Mouse (Mus musculus) layer of hippocampus, postnatal 14 days (tissue): Measurements from ENCODE around the gene Gm13941. TPM values are rescaled to one million over a fixed set of nuclear protein-coding genes. Genes with fewer than 3 reads are reported as not detected.

Experiments used
- DNase-seq, 2 experiments: peaks; one replicate each; pipeline ENCODE4 v3.0.0; 2021 to 2022; ENCODE audit warnings: low spot score in 2 of 2, mixed read lengths in 1 of 2
- long read RNA-seq, 2 experiments: library from polyadenylated mRNA; stranded (forward); transcript quantifications; one replicate each; pipeline ENCODE4 v2.0.0; 2021
- total RNA-seq, 2 experiments: library from RNA; stranded (reverse); gene quantifications; 2 replicates each; pipeline ENCODE4 v1.2.3; 2021

Gene Gm13941
- not detected for total RNA-seq
- long read RNA-seq, experiment 1: 0 reads
- long read RNA-seq, experiment 2: 0 reads

GRCm38 (mm10) chr2:111105882-111106281 is at the start of gene Gm13941:
Gene Gm13941 (minus strand): TSS chr2:111105982.
- DNase-seq: no peak

DNA sequence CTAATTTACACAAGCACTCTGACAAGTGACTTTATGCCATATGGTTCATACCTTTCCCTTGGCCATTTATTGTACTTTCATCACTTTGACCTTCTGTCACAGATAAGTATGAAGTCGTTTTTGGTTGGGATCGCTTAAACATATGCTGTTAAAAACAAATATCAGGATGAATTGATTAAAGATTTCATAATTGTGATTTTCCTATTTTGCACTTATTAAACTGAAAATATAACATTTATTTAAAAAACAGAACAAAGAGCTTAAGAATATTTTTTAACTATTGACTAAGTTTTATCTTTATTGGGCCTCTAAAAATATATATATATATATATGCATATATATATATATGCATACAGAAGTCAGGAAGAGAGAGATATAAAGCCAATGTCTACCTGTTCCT is 47.1 kb upstream of the Gm13941 start, which contains the start of gene Gm15130:
TSS of gene Gm15130 (minus strand) at position 101 of the 400 bp plus-strand sequence.
- DNase-seq: no peak

GRCm38 (mm10) chr2:111135739-111136138 is 30.0 kb upstream of the Gm13941 start:
- DNase-seq: no peak

- DNase-seq: peak in 1 of 2 experiments; percentile 55
Observed at GRCm38 (mm10) chr2:111058586-111059261, 47.1 kb downstream of the Gm13941 start.

Other genes starting within 250 kb of the Gm13941 start
- 10 to 100 TPM; 30.8 to 31.2 TPM for gene Ano3, start 155.1 kb downstream of the Gm13941 start, total RNA-seq
- gene Gm15130, start 47.0 kb upstream of the Gm13941 start, total RNA-seq: not detected
- gene 4930430A15Rik, start 123.6 kb upstream of the Gm13941 start, total RNA-seq: not detected
- gene Olfr1275, start 129.3 kb upstream of the Gm13941 start, total RNA-seq: not detected
- gene Olfr1276, start 148.5 kb upstream of the Gm13941 start, total RNA-seq: not detected
- gene Olfr1277, start 168.1 kb upstream of the Gm13941 start, total RNA-seq: not detected
- gene Olfr1278, start 184.2 kb upstream of the Gm13941 start, total RNA-seq: not detected
- not detected for gene Olfr1279, start 194.7 kb upstream of the Gm13941 start, total RNA-seq
- gene Olfr1280, start 208.0 kb upstream of the Gm13941 start, total RNA-seq: not detected
- not detected for gene Olfr1281, start 220.5 kb upstream of the Gm13941 start, total RNA-seq
- gene Olfr1282, start 230.1 kb upstream of the Gm13941 start, total RNA-seq: not detected